ENCODE assay signal across 9 mouse cellular contexts in genomic region chr8:104076541-104077412, GRCm38 (mm10). TPM values are rescaled to one million over a fixed set of nuclear protein-coding genes. Genes with fewer than 3 reads are reported as not detected.
DNase-seq lines count a peak whose midpoint lies in the region; ATAC-seq and TF ChIP-seq lines count a peak whose summit lies in the region.
"Had no signal": no experiment of that assay in that cellular context is flagged by ENCODE, and none has a peak within 500 bp of the region (broad histone marks: within the 10 kb centered on the region; RNA-seq: fewer than 3 reads in every experiment).

No protein-coding gene starts in this region.

- no peak for ATAC-seq in stomach, embryonic 15.5 days (ENCODE audit: insufficient read depth, low FRiP score, low read depth)

- no peaks in the 10 kb centered on the region for H3K79me2 ChIP-seq in liver, adult 2 months (ENCODE audit: control insufficient read depth, insufficient read depth, low read length)

- H3K4me1 ChIP-seq in liver, adult 2 months (ENCODE audit: control insufficient read depth, insufficient read depth, low read length) = 0 out of 2 replicates have a peak, but pooled peaks cover 1% of the 10 kb centered on the region
- 0 out of 2 replicates have a peak, but pooled peaks cover 4% of the 10 kb centered on the region for H3K4me1 ChIP-seq in stomach, embryonic 15.5 days
- H3K4me1 ChIP-seq: liver, embryonic 15.5 days had no signal

- 11% methylated on average over 8 of the region's 8 CpGs for WGBS in liver, adult 2 months
- WGBS in stomach, embryonic 15.5 days = 23% methylated on average over 8 of the region's 8 CpGs

- no peaks in the 10 kb centered on the region for H3K9me3 ChIP-seq in stomach, embryonic 15.5 days
- H3K9me3 ChIP-seq: liver, embryonic 15.5 days had no signal

- H3K27me3 ChIP-seq in liver, adult 2 months (ENCODE audit: control insufficient read depth, insufficient read depth, low read length) = no peaks in the 10 kb centered on the region
- no peaks in the 10 kb centered on the region for H3K27me3 ChIP-seq in stomach, embryonic 15.5 days (replicated peaks)
- H3K27me3 ChIP-seq: liver, embryonic 15.5 days had no signal

- no peak for TF ChIP-seq POLR2A in liver, adult 2 months (IDR thresholded peaks at IDR 0.05; ENCODE audit: extremely low read depth, insufficient read depth, low read length)

- H3K9ac ChIP-seq in liver, adult 2 months (ENCODE audit: low read depth, low read length) = no peak overlapping the region
- H3K9ac ChIP-seq in stomach, embryonic 15.5 days = no peak overlapping the region
- H3K9ac ChIP-seq: liver, embryonic 15.5 days had no signal

- H3K36me3 ChIP-seq in liver, adult 2 months (ENCODE audit: control insufficient read depth, insufficient read depth, low read length) = no peaks in the 10 kb centered on the region
- no peaks in the 10 kb centered on the region for H3K36me3 ChIP-seq in stomach, embryonic 15.5 days
- H3K36me3 ChIP-seq: liver, embryonic 15.5 days had no signal

- TF ChIP-seq CTCF in liver, adult 2 months (IDR thresholded peaks at IDR 0.05; ENCODE audit: low read depth, low read length) = peak; percentile 20; the same call in 1 of the 2 replicates

- peak overlapping the region; percentile 13; the same call in 1 of the 2 replicates for H3K4me2 ChIP-seq in stomach, embryonic 15.5 days
- H3K4me2 ChIP-seq: liver, embryonic 15.5 days had no signal

- no peak overlapping the region for H3K4me3 ChIP-seq in liver, adult 2 months (ENCODE audit: insufficient read depth, low read depth, low read length)
- no peak overlapping the region for H3K4me3 ChIP-seq in stomach, embryonic 15.5 days (replicated peaks)
- H3K4me3 ChIP-seq: liver, embryonic 15.5 days had no signal

- DNase-seq in kidney, adult 18-20 months = peak; percentile 15
- no peak for DNase-seq in kidney, adult 11 months
- DNase-seq in ZHBTc4 (ENCODE audit: low read depth, low spot score) = peak; percentile 47
- DNase-seq in embryo, embryonic 11 days = peak; percentile 64
- DNase-seq in induced T-regulatory cell, adult 2 months (ENCODE audit: low read depth) = peak; percentile 10
- DNase-seq in liver, adult 2 months (ENCODE audit: extremely low read depth, low read depth, low spot score) = peak; percentile 53
- DNase-seq in T-cell, adult 2 months (ENCODE audit: low spot score) = no peak

- H3K27ac ChIP-seq in liver, adult 2 months (replicated peaks; ENCODE audit: insufficient read depth, low read depth, low read length) = no peak overlapping the region
- H3K27ac ChIP-seq in stomach, embryonic 15.5 days = no peak overlapping the region
- H3K27ac ChIP-seq: liver, embryonic 15.5 days had no signal

RNA-seq across cellular contexts. Expression of gene Cdh5, which starts 24.6 kb away (rescaled TPM):
- total RNA-seq in liver, adult 2 months (2014; rRNA removed) = 14.9 and 16.6 TPM in 2 replicates
- polyA plus RNA-seq in liver, adult 2 months (2012; rRNA removed) = 14.9 and 21.5 TPM in 2 replicates
- 27.0 and 29.8 TPM in 2 replicates for polyA plus RNA-seq in stomach, embryonic 15.5 days (2015; fragmentation: Nextera tagmentation; extraction: Ambion mirVana)

Comparison
In these comparisons a context has a peak if more than half of its experiments do, and no peak if none do; other contexts are left out.
1. DNase-seq: peak in kidney, adult 18-20 months (single experiment), ZHBTc4 (single experiment), embryo, embryonic 11 days (single experiment), induced T-regulatory cell, adult 2 months (single experiment) and liver, adult 2 months (single experiment); none in kidney, adult 11 months (single experiment) and T-cell, adult 2 months (single experiment).